1 mouse cellular context compared by ENCODE assay signal in genomic region chrX:47913543-47913938, GRCm38 (mm10).
TF ChIP-seq lines count a peak whose summit lies in the region.

No protein-coding gene starts in this region.

TF ChIP-seq in MEL, 35 proteins besides CTCF, POLR2A, EP300 and RAD21 (continued from another document):
- 0 out of 2 replicates have a peak, but pooled peaks have one; percentile 15 for TF ChIP-seq SIN3A (IDR thresholded peaks at IDR 0.05; ENCODE audit: low read length)
- no peak for TF ChIP-seq ZNF384 (IDR thresholded peaks at IDR 0.05; ENCODE audit: low read depth, low read length)
- TF ChIP-seq ZMIZ1 (IDR thresholded peaks at IDR 0.05; ENCODE audit: low read depth, low read length): 0 out of 2 replicates have a peak, but pooled peaks have one; percentile 5
- TF ChIP-seq ETS1 (IDR thresholded peaks at IDR 0.05; ENCODE audit: low read depth, low read length): peak; percentile 82
- no peak for TF ChIP-seq UBTF (IDR thresholded peaks at IDR 0.05; ENCODE audit: borderline replicate concordance, insufficient read depth, low read depth, low read length)
- TF ChIP-seq MYB (IDR thresholded peaks at IDR 0.05; ENCODE audit: low read depth, low read length): no peak
- no peak for TF ChIP-seq HCFC1 (IDR thresholded peaks at IDR 0.05; ENCODE audit: low read depth, low read length)
- TF ChIP-seq POLR2AphosphoS5 (IDR thresholded peaks at IDR 0.05; ENCODE audit: borderline replicate concordance, low read depth, low read length): no peak
- TF ChIP-seq GABPA (IDR thresholded peaks at IDR 0.05; ENCODE audit: low read depth, low read length): no peak
- TF ChIP-seq CHD2 (IDR thresholded peaks at IDR 0.05; ENCODE audit: low read length): no peak
- TF ChIP-seq E2F4 (IDR thresholded peaks at IDR 0.05; ENCODE audit: borderline replicate concordance, low read depth, low read length): no peak
TF ChIP-seq in MEL: peak in this region for 4.
